Mouse (Mus musculus) intestine, embryonic 16.5 days (tissue): ENCODE measurements at regions not wholly inside any gene's neighbourhood (a gene's known extent, or its start where the extent isn't known, plus 50 kb on each side); places are given as distances from the start of the nearest gene placed in this dataset.
A peak's percentile ranks its signal among the peaks of the same experiment; 100 is the strongest.

Source experiments
- ATAC-seq: fragments of 200-750 bp; cut with Nextera tagmentation; 2 replicates; pipeline ENCODE4 v1.8.0; 2017; ENCODE audit warnings: moderate TSS enrichment, moderate library complexity
- H3K27ac ChIP-seq: fragments of 300-500 bp; sonication (generic); 2 replicates; pipeline ENCODE4 v1.5.1; 2014; ENCODE audit warnings: mild to moderate bottlenecking, low read length
- H3K27me3 ChIP-seq: fragments of 300-500 bp; sonication (generic); replicated peaks from 2 replicates; pipeline ENCODE4 v1.6.1; 2014; ENCODE audit warnings: low read length, control low read depth, mixed read lengths; ENCODE audit not compliant: control insufficient read depth, insufficient read depth
- H3K36me3 ChIP-seq: fragments of 300-500 bp; sonication (generic); 2 replicates; pipeline ENCODE4 v1.6.1; 2014; ENCODE audit warnings: low read length, control low read depth; ENCODE audit not compliant: control insufficient read depth, insufficient read depth
- H3K4me1 ChIP-seq: fragments of 300-500 bp; sonication (generic); 2 replicates; pipeline ENCODE4 v1.6.1; 2014; ENCODE audit warnings: low read length, control low read depth, mixed read lengths; ENCODE audit not compliant: control insufficient read depth, insufficient read depth
- H3K4me2 ChIP-seq: fragments of 300-500 bp; sonication (generic); 2 replicates; pipeline ENCODE4 v1.6.1; 2014; ENCODE audit warnings: low read depth, low read length, control low read depth
- H3K4me3 ChIP-seq: fragments of 300-500 bp; sonication (generic); 2 replicates; pipeline ENCODE4 v1.5.1; 2014; ENCODE audit warnings: mild to moderate bottlenecking, low read length
- H3K9ac ChIP-seq: fragments of 300-500 bp; sonication (generic); 2 replicates; pipeline ENCODE4 v1.6.1; 2014; ENCODE audit warnings: low read depth, low read length
- H3K9me3 ChIP-seq: fragments of 300-500 bp; sonication (generic); 2 replicates; pipeline ENCODE4 v1.6.1; 2016; ENCODE audit warnings: low read length, control low read depth; ENCODE audit not compliant: control insufficient read depth
- WGBS: fragments of 180-500 bp; shearing (Covaris S2); extraction: QIAGEN DNeasy Blood & Tissue Kit; methylation state at CpG from one replicate; pipeline ENCODE4 v1.1.7; 2014; 5-methylcytosine and 5-hydroxymethylcytosine counted together

- no peak overlapping the region for H3K4me3 ChIP-seq
- 92% methylated on average over 2 of the region's 2 CpGs for WGBS
- H3K9me3 ChIP-seq, result no peaks in the 10 kb centered on the region
- no peaks in the 10 kb centered on the region for H3K27me3 ChIP-seq
- H3K4me1 ChIP-seq, result no peaks in the 10 kb centered on the region
- H3K27ac ChIP-seq, result no peak overlapping the region
- no peak for ATAC-seq
- H3K4me2 ChIP-seq, result no peak overlapping the region
- no peaks in the 10 kb centered on the region for H3K36me3 ChIP-seq
- no peak overlapping the region for H3K9ac ChIP-seq
Observed at GRCm38 (mm10) chr9:31794911-31795310, 118.4 kb downstream of the Barx2 start.

GRCm38 (mm10) chr9:31775956-31776355 lies 137.3 kb downstream of the Barx2 start:
- 83% methylated on average over 3 of the region's 3 CpGs for WGBS

GRCm38 (mm10) chr9:31765401-31765800 lies 147.9 kb downstream of the Barx2 start:
- Histone ChIP-seq H3K27ac (no peak overlapping the region), H3K9me3 (no peaks in the 10 kb centered on the region), H3K4me1 (no peaks in the 10 kb centered on the region), H3K4me3 (no peak overlapping the region), H3K9ac (no peak overlapping the region), H3K27me3 (no peaks in the 10 kb centered on the region), H3K36me3 (no peaks in the 10 kb centered on the region), H3K4me2 (no peak overlapping the region)
- ATAC-seq, result no peak
- 87% methylated on average over 4 of the region's 4 CpGs for WGBS

More at GRCm38 (mm10) chr9:31775956-31776355, 137.3 kb downstream of the Barx2 start:
- no peak overlapping the region for H3K9ac ChIP-seq
- ATAC-seq, result no peak
- H3K27ac ChIP-seq, result no peak overlapping the region
- no peaks in the 10 kb centered on the region for H3K4me1 ChIP-seq
- H3K4me2 ChIP-seq, result no peak overlapping the region
- no peaks in the 10 kb centered on the region for H3K36me3 ChIP-seq
- no peak overlapping the region for H3K4me3 ChIP-seq
- no peaks in the 10 kb centered on the region for H3K27me3 ChIP-seq
- no peaks in the 10 kb centered on the region for H3K9me3 ChIP-seq

GRCm38 (mm10) chr9:31757894-31758561 lies 155.2 kb downstream of the Barx2 start:
- peak; percentile 64 for ATAC-seq
- Histone ChIP-seq H3K4me1 (no peaks in the 10 kb centered on the region), H3K27ac (no peak overlapping the region), H3K9ac (no peak overlapping the region), H3K36me3 (no peaks in the 10 kb centered on the region), H3K4me3 (no peak overlapping the region), H3K4me2 (no peak overlapping the region), H3K27me3 (no peaks in the 10 kb centered on the region), H3K9me3 (no peaks in the 10 kb centered on the region)
- 56% methylated on average over 6 of the region's 6 CpGs for WGBS

DNA sequence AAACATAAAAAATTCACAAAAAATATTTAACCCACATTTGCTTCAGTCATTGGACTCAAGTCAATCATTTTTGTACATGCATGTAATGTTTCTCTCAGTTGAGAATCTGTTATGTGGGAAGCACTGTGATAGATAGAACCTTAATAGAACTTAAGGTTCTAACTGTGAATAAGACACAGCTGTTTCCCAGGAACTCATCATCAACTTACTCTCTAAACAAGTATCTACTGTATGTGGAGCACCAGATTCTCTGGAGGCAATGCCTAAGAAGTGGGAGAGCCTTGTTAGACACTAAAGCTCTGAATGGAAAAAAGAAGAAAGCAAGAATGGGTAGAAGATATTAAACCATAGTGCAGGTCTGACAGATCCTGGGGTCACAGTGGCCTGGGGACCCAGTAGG lies 182.8 kb downstream of the Barx2 start:
- no peaks in the 10 kb centered on the region for H3K4me1 ChIP-seq
- H3K36me3 ChIP-seq, result no peaks in the 10 kb centered on the region
- H3K9ac ChIP-seq, result no peak overlapping the region
- ATAC-seq, result no peak
- no peaks in the 10 kb centered on the region for H3K27me3 ChIP-seq
- no peak overlapping the region for H3K4me3 ChIP-seq
- H3K9me3 ChIP-seq, result no peaks in the 10 kb centered on the region
- H3K4me2 ChIP-seq, result no peak overlapping the region
- H3K27ac ChIP-seq, result no peak overlapping the region

- Histone ChIP-seq H3K36me3 (no peaks in the 10 kb centered on the region), H3K9ac (no peak overlapping the region), H3K4me2 (no peak overlapping the region), H3K4me3 (no peak overlapping the region), H3K4me1 (no peaks in the 10 kb centered on the region), H3K27ac (no peak overlapping the region), H3K27me3 (no peaks in the 10 kb centered on the region), H3K9me3 (no peaks in the 10 kb centered on the region)
- 64% methylated on average over 6 of the region's 6 CpGs for WGBS
- ATAC-seq, result no peak
Observed at GRCm38 (mm10) chr9:31719309-31719708, 194.0 kb downstream of the Barx2 start.

DNA sequence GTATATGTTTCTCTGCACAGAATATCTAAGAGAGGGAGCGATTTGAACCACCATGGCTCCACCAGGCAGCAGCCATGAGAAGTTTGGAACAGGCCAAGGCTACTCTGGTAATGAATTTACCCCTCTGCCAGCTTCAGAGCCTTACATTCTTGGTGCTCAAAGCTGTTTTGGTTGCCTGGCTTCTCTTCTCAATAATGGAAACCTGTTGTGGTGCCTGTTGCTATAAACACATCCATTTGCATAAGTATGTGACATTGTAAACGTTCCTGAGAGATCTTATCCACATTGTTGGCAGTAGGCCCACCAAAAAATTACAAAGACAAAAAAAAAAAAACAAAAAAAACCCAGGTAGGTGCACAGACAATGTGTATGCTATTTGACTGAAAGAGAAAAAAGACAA lies 203.2 kb downstream of the Barx2 start:
- H3K27ac ChIP-seq, result no peak overlapping the region
- no peaks in the 10 kb centered on the region for H3K36me3 ChIP-seq
- no peak overlapping the region for H3K4me3 ChIP-seq
- no peak overlapping the region for H3K9ac ChIP-seq
- no peaks in the 10 kb centered on the region for H3K4me1 ChIP-seq
- ATAC-seq, result no peak
- no peaks in the 10 kb centered on the region for H3K9me3 ChIP-seq
- no peak overlapping the region for H3K4me2 ChIP-seq
- 53% methylated on average over 2 of the region's 2 CpGs for WGBS
- H3K27me3 ChIP-seq, result no peaks in the 10 kb centered on the region

DNA sequence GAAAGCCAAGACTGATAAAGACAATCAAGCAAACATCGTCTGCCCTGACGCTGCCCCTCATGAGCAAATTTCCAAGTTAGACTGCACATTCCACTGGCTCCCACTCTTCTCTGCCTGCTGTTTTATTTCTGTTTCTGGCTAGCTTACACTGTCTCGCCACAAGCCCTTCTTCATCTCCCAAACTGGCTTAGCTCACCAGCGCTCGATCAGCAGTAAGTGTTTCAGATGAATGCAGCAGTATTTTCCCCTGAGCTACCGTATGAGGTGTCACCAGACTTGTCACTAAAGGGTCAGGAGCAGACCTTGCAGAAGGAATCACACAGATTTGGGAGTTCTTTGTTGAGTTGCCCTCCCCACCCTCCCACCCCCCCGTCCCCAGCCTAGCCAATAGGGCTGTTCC lies 206.6 kb downstream of the Barx2 start:
- Histone ChIP-seq H3K27ac (no peak overlapping the region), H3K9ac (no peak overlapping the region), H3K4me2 (no peak overlapping the region), H3K4me1 (no peaks in the 10 kb centered on the region), H3K36me3 (no peaks in the 10 kb centered on the region), H3K9me3 (no peaks in the 10 kb centered on the region), H3K4me3 (no peak overlapping the region), H3K27me3 (no peaks in the 10 kb centered on the region)
- WGBS, result 57% methylated on average over 6 of the region's 7 CpGs
- no peak for ATAC-seq

GRCm38 (mm10) chr9:31690921-31691475 lies 222.3 kb downstream of the Barx2 start:
- WGBS, result 78% methylated on average over 7 of the region's 7 CpGs
- no peaks in the 10 kb centered on the region for H3K36me3 ChIP-seq
- H3K9me3 ChIP-seq, result no peaks in the 10 kb centered on the region
- H3K9ac ChIP-seq, result no peak overlapping the region
- ATAC-seq, result no peak
- H3K4me1 ChIP-seq, result peaks cover 9% of the 10 kb centered on the region; the same call in 1 of the 2 replicates
- no peaks in the 10 kb centered on the region for H3K27me3 ChIP-seq
- H3K27ac ChIP-seq, result no peak overlapping the region
- no peak overlapping the region for H3K4me2 ChIP-seq
- no peak overlapping the region for H3K4me3 ChIP-seq

GRCm38 (mm10) chr9:31688398-31688705 lies 224.1 kb upstream of the Tmem45b start:
- 7% methylated on average over 3 of the region's 3 CpGs for WGBS
- Histone ChIP-seq H3K4me2 (peak overlapping the region; percentile 49), H3K9me3 (no peaks in the 10 kb centered on the region), H3K27me3 (no peaks in the 10 kb centered on the region), H3K36me3 (no peaks in the 10 kb centered on the region), H3K4me3 (peak overlapping the region; percentile 28), H3K27ac (no peak overlapping the region), H3K9ac (peak overlapping the region; percentile 12; the same call in 1 of the 2 replicates), H3K4me1 (peaks cover 11% of the 10 kb centered on the region)
- no peak for ATAC-seq
